Mouse (Mus musculus) neutrophil, adult 5-6 weeks (primary cell): ENCODE data around the gene Treml1. TPM values are rescaled to one million over a fixed set of nuclear protein-coding genes. Genes with fewer than 3 reads are reported as not detected.
A peak's percentile ranks its signal among the peaks of the same experiment; 100 is the strongest.

Experiments
- ATAC-seq: fragments of 151-379, 151-347 bp; 2 replicates; pipeline ENCODE4 v1.8.0; 2017; ENCODE audit warnings: mild to moderate bottlenecking, moderate TSS enrichment; ENCODE audit not compliant: insufficient number of reproducible peaks, poor library complexity, low FRiP score, severe bottlenecking; ENCODE audit errors: extremely low read depth
- total RNA-seq: library from RNA; stranded (forward); fragments of 200-1000 nt; gene quantifications from 2 replicates; pipeline ENCODE4 v1.2.3, GENCODE M21; 2017

The Treml1 gene
- 7.0 and 9.8 TPM in 2 replicates for total RNA-seq

- ATAC-seq = no peak
Measured at GRCm38 (mm10) chr17:48359616-48360015, at the start of gene Treml1. Treml1 (plus strand) TSS chr17:48359916.

DNA sequence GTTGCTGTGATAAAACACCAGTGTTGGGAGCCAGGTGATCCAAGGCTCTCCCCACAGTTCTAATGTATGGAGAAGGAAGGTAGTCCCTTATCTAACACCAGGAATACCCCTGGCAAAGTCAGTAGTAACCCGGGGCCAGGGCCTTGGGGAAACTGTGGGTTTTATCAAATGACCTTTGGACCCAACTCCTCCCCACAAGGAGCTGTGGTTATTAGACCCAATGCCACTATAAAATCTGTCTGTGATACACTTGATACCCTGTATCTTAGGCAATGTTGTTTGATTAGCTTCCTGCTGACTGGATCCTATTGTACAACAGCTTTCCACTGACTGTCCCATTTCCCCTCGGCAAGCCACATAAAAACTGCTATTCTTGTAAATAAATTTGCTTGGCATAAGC lies 47.6 kb upstream of the Treml1 start:
- no peak for ATAC-seq

- peak; percentile 66 for ATAC-seq
Measured at GRCm38 (mm10) chr17:48315905-48316579, 43.7 kb upstream of the Treml1 start, which contains the start of gene B430306N03Rik. B430306N03Rik (plus strand) TSS chr17:48316141.

GRCm38 (mm10) chr17:48318686-48319085 lies 41.0 kb upstream of the Treml1 start:
- ATAC-seq = no peak

DNA sequence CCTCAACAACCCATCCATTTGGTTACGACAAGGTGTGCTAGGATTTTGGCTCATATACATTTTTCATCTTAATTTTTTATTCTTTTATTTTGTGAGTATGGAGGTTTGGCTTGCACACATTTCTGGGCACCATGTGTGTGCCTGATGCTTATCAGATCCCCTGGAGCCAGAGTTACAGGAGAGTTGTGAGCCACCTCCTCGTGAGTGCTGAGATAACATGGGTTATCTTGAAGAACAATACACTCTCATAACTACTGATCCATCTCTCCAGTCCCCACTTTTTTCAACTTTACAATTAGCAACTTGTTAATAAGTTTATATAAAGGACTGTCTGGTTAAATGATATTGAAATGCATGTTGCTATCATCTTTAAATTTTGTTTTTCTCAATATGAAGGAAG lies 38.4 kb upstream of the Treml1 start:
- no peak for ATAC-seq

DNA sequence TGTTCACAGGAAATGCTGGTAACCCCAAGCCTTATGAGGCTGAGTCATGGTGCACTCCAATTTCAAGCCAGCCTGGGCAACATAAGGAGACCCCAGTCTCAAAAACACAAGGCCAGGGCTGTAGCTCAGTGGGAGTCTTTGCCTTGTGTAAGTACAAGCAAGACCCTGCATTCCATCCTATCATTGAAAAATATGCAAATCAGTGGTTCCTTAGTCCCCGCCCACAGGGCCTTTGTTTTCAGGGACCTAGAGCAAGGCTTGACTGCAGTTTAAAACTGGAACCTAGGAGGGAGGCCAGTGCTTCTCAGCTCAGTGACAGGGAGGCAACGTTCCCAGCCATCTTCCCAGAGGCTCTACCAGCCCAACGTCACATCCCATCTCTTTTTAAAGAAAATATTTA lies 36.5 kb upstream of the Treml1 start:
- no peak for ATAC-seq

DNA sequence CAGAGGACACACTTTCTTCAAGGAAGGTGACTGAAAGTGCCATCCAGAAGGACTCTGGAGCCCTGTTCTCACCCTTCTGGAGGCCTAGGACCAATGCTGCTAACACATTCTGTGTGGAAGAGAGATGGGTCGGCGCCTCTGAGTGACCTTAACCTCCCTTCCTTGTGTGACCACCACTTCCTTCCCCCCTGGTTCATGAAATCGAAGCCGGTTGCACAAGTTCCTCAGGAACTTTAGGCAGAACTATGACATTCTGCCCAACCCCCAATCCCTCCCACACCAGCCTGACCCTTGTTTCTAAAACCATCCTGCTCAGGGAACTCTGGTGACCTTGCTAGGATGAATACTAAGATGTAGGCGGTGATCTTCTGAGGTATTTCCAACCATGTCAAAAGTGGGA lies 35.5 kb upstream of the Treml1 start:
- peak; percentile 81 for ATAC-seq

- no peak for ATAC-seq
Measured at GRCm38 (mm10) chr17:48325093-48325492, 34.6 kb upstream of the Treml1 start.

GRCm38 (mm10) chr17:48325638-48326037 lies 34.1 kb upstream of the Treml1 start:
- ATAC-seq = no peak

DNA sequence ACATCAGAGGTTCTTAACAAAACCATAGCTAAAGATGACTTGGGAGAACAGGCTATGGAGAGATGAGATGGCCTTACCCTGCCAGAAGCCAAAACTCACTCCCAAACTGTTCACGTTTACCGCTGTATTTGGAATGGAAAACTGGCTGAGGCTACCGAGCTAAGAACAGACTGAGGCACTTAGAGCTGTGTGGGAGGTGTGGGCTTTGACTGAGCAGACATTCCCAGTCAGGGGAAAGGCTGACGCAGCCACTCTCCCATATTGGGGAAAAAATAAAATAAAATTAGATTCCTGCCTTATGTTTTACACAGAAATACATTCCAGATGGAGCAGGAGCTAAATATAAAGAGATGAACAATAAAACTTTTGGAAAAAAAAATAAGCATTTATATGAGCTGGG lies 33.1 kb upstream of the Treml1 start:
- ATAC-seq = no peak

DNA sequence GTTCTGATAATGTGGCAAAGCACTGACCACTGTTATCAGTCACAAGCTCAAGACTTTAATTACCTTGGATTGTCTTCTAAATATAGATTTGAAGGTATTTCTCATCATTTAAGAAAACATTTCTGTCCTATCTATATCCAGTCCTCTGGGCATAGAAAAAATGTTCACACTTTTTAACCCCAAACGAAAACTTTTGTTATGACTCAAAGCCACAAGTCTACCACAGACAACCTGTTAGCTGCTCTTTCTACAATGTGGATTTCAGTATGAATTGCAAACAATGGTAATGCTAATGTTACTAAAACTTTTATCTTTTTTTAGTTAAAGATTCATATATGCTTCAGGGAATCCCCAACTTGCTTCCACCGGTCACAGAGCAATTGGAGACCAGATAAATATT lies 27.2 kb upstream of the Treml1 start:
- no peak for ATAC-seq

GRCm38 (mm10) chr17:48334186-48334585 lies 25.5 kb upstream of the Treml1 start:
- ATAC-seq = no peak

DNA sequence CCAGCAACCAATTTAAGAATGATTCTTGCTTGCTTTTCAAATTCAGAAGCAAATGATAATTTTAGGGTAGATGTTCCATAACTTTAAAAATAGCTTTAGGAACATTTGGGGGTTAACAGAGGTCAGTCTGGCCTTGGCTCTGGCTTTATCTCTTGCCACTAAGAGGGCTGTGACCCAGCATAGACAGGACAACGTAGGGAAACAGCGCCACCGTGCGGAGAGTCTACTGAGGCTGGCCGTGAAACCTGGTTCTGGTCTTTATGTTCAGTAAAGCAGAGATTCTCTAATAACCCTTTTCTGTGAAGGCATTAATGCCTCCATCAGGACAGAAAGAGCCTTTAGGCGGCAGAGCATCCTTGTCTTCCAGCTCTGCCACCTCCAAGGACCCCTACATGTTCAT lies 22.9 kb upstream of the Treml1 start:
- peak; percentile 93 for ATAC-seq

DNA sequence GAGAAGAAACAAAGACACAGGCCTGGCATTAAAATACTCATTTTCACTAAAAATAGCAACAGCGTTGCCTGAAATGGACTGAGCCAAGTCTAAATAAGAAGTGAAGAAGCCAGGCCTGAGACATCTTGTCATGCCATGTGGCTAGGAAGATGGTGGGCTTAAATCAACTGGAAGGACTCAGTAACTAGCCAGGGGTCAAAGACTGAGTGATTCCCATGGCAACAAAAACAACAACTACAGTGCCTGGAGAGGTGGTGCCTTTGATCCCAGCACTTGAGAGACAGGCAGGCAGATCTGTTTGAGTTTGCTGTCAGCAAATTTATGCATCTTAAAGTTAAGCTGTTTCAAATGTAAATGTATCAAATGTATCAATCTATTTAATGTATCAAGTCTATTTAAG lies 19.4 kb upstream of the Treml1 start:
- ATAC-seq = no peak

- ATAC-seq = no peak
Measured at GRCm38 (mm10) chr17:48341947-48342346, 17.8 kb upstream of the Treml1 start.

DNA sequence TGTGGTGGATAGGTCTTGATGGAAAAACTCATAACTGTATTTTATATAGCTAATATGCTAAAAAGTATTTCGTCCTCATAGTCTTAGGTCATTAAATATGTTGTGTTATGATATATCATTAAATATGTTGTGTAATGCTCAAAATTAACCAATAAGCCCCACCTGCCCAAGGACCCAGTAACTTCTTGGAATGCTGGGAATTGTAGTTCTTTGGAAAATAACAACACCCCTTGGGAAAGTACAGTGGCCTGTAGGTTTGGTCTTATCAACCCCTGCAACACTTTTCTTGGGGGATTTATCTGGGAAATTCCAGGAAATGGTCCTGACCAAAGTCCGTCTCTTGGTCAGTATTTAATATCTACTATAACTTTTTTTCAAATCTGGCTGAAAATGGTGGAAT lies 16.7 kb upstream of the Treml1 start:
- ATAC-seq = no peak

DNA sequence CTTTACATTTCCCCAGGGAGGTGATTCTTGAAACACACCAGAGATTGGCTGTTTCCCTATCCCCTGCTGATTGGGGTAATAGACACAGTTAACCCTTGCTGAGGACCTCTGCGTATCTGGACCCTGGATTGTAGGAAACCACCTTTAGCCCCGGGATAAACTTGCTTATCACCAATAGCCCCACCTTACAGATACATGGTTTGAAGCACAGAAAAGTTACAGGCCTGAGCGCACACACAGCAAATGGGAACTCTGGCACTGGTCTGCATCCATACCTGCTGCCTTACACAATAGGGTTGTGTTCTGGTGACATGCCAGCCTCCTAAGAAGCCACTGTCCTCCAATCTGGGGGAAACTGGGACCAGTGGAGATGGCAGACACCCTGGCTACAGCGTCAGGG lies 13.9 kb upstream of the Treml1 start:
- ATAC-seq = no peak

DNA sequence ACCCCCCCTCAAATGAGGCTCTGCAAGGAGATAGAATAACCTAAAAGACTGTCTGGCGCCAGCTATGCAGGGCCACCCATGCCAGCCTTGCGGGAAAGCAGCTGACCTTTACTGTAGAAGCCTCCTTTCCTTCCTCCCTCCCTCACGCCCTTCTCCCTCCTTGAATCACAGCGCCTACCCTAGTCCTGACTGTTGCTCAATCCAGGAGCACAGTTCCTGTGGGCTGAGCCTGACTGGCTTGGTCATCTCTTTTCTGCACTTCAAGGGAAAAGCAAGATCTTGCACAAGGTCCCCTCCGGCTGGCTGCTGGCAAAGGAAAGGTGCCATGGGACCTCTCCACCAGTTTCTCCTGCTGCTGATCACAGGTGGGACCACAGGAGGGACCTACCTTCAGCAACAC lies 13.5 kb upstream of the Treml1 start, which contains the start of gene Trem2:
TSS of gene Trem2 (plus strand) at position 171 of the 400 bp plus-strand sequence.
- ATAC-seq = no peak

GRCm38 (mm10) chr17:48346834-48347233 lies 12.9 kb upstream of the Treml1 start:
- no peak for ATAC-seq

DNA sequence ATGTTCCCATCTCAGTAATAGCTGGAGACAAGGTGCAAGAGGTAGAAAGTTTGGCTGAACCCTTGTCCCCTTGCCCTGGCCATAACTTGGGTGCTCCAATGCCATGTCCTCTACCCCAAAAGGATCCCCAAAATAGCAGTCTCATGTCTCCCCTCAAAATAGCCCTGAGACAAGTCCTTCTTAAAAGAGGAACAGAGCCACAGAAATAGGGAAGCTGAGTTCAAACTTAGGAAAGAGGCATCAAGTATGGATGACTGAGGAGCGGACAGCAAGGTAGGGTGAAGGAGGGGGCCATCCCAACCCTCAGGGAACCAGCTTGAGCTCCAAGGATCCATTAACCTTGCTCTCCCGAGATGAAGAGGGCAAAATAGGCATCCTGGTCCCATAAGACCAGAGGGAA lies 12.4 kb upstream of the Treml1 start:
- ATAC-seq = peak; percentile 28; the same call in 1 of the 2 replicates

DNA sequence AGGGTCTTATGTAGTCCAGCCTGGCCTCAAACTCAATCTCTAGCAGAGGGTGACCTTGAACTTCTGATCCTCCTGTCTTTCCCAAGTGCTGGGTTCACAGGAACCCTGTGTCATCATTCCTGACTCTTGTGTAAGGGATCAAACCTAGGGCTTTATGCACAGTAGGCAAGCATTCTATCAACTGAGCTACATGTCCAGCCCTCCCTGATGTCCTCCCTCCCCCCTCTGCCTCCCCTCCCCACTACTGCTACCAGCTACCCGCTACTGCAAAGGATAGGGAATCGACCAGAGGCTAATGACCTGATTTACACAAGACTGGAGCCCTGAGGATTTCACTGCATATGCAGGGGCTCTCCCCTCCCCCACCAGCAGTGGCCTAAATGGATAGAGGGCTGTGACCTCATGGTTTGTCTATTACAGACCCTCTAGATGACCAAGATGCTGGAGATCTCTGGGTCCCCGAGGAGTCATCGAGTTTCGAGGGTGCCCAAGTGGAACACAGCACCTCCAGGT lies 9.0 kb upstream of the Treml1 start:
- ATAC-seq = no peak
